Mouse (Mus musculus) thymus, postnatal 0 days (tissue): ENCODE measurements around the gene Ifih1. TPM values are rescaled to one million over a fixed set of nuclear protein-coding genes. Genes with fewer than 3 reads are reported as not detected.
A peak's percentile ranks its signal among the peaks of the same experiment; 100 is the strongest.

Experiments
- DNase-seq: peaks from one replicate; pipeline ENCODE4 v3.0.0-alpha.2; 2015; ENCODE audit warnings: low spot score
- polyA plus RNA-seq: library from polyadenylated mRNA; unstranded; fragments of >200 nt; fragmentation: Nextera tagmentation; extraction: Ambion mirVana; gene quantifications from 2 replicates; pipeline ENCODE4 v1.2.1, GENCODE M21; 2015

Ifih1 gene
- polyA plus RNA-seq, 1 experiment from 2014 or later: 10.7 TPM

- peak; percentile 65 for DNase-seq
These were observed 2.4 kb downstream of the Ifih1 start for GRCm38 (mm10) chr2:62643405-62644305.

GRCm38 (mm10) chr2:62639869-62640268 is 6.2 kb downstream of the Ifih1 start:
- no peak for DNase-seq

GRCm38 (mm10) chr2:62630446-62630845 is 15.6 kb downstream of the Ifih1 start:
- DNase-seq: peak; percentile 70

GRCm38 (mm10) chr2:62628356-62628755 is 17.7 kb downstream of the Ifih1 start:
- DNase-seq: no peak

- DNase-seq: peak; percentile 49
These were observed 18.3 kb downstream of the Ifih1 start for GRCm38 (mm10) chr2:62627728-62628127.

GRCm38 (mm10) chr2:62623024-62623441 is 23.0 kb downstream of the Ifih1 start:
- DNase-seq: no peak

GRCm38 (mm10) chr2:62619679-62620078 is 26.4 kb downstream of the Ifih1 start:
- DNase-seq: no peak

GRCm38 (mm10) chr2:62618934-62619341 is 27.1 kb downstream of the Ifih1 start:
- no peak for DNase-seq

- DNase-seq: no peak
These were observed 32.9 kb downstream of the Ifih1 start for GRCm38 (mm10) chr2:62613133-62613532.

GRCm38 (mm10) chr2:62606205-62606604 is 39.9 kb downstream of the Ifih1 start:
- DNase-seq: no peak

- no peak for DNase-seq
These were observed 42.5 kb downstream of the Ifih1 start for GRCm38 (mm10) chr2:62603530-62603929.

GRCm38 (mm10) chr2:62596586-62596985 is 49.5 kb downstream of the Ifih1 start:
- DNase-seq: no peak

- no peak for DNase-seq
These were observed 51.6 kb downstream of the Ifih1 start for GRCm38 (mm10) chr2:62594491-62594890.

- no peak for DNase-seq
These were observed 54.5 kb downstream of the Ifih1 start for GRCm38 (mm10) chr2:62591555-62591954.

GRCm38 (mm10) chr2:62589333-62589732 is 56.7 kb downstream of the Ifih1 start:
- no peak for DNase-seq

GRCm38 (mm10) chr2:62585769-62586168 is 60.3 kb downstream of the Ifih1 start:
- DNase-seq: no peak

GRCm38 (mm10) chr2:62574962-62575361 is 71.1 kb downstream of the Ifih1 start:
- DNase-seq: peak; percentile 2

GRCm38 (mm10) chr2:62574250-62574649 is 71.8 kb downstream of the Ifih1 start:
- DNase-seq: no peak

- DNase-seq: no peak
These were observed 72.3 kb downstream of the Ifih1 start, which contains the start of gene Fap for GRCm38 (mm10) chr2:62573753-62574159. Gene Fap (minus strand): TSS chr2:62574075.

- no peak for DNase-seq
These were observed 72.8 kb downstream of the Ifih1 start for GRCm38 (mm10) chr2:62573099-62573752.

- DNase-seq: no peak
These were observed 81.4 kb downstream of the Ifih1 start for GRCm38 (mm10) chr2:62564687-62565086.
